Mouse (Mus musculus) kidney, postnatal 0 days (tissue): ENCODE results near the gene Arf5. TPM values are rescaled to one million over a fixed set of nuclear protein-coding genes. Genes with fewer than 3 reads are reported as not detected.

Source experiments
- ATAC-seq: fragments of 200-750 bp; cut with Nextera tagmentation; replicated peaks from 2 replicates; pipeline ENCODE4 v1.8.0; 2017; ENCODE audit warnings: low read depth, moderate number of reproducible peaks, moderate TSS enrichment, moderate library complexity; ENCODE audit not compliant: low FRiP score
- DNase-seq: peaks from one replicate; pipeline ENCODE4 v3.0.0-alpha.2; 2016; ENCODE audit warnings: low spot score
- H3K27ac ChIP-seq: fragments of 300-500 bp; sonication (generic); 2 replicates; pipeline ENCODE4 v1.5.1; 2014; ENCODE audit warnings: mild to moderate bottlenecking
- H3K27me3 ChIP-seq: fragments of 300-500 bp; sonication (generic); 2 replicates; pipeline ENCODE4 v1.6.1; 2014; ENCODE audit warnings: low read length, mixed read lengths; ENCODE audit not compliant: insufficient read depth
- H3K36me3 ChIP-seq: fragments of 300-500 bp; sonication (generic); 2 replicates; pipeline ENCODE4 v1.6.1; 2014; ENCODE audit warnings: low read length, mixed read lengths; ENCODE audit not compliant: insufficient read depth
- H3K4me1 ChIP-seq: fragments of 300-500 bp; sonication (generic); replicated peaks from 2 replicates; pipeline ENCODE4 v1.6.1; 2014; ENCODE audit warnings: antibody characterized with exemption, low read length, mixed read lengths; ENCODE audit not compliant: insufficient read depth
- H3K4me2 ChIP-seq: fragments of 300-500 bp; sonication (generic); 2 replicates; pipeline ENCODE4 v1.6.1; 2014; ENCODE audit warnings: mild to moderate bottlenecking, low read length, moderate library complexity, mixed read lengths
- H3K4me3 ChIP-seq: fragments of 300-500 bp; sonication (generic); replicated peaks from 2 replicates; pipeline ENCODE4 v1.5.1; 2014; ENCODE audit warnings: low read depth, low read length
- H3K9ac ChIP-seq: fragments of 300-500 bp; sonication (generic); 2 replicates; pipeline ENCODE4 v1.6.1; 2014; ENCODE audit warnings: low read depth, low read length
- H3K9me3 ChIP-seq: fragments of 300-500 bp; sonication (generic); replicated peaks from 2 replicates; pipeline ENCODE4 v1.6.1; 2016; ENCODE audit warnings: low read length, inconsistent platforms, mixed read lengths
- CTCF ChIP-seq: IDR thresholded peaks from 2 replicates; pipeline ENCODE4 v1.5.1; 2016; ENCODE audit warnings: antibody characterized with exemption, low read depth, mild to moderate bottlenecking, moderate library complexity
- WGBS: fragments of 180-500 bp; shearing (Covaris S2); extraction: QIAGEN DNeasy Blood & Tissue Kit; methylation state at CpG from one replicate; pipeline ENCODE4 v1.1.7; 2014; 5-methylcytosine and 5-hydroxymethylcytosine counted together
- polyA plus RNA-seq: library from polyadenylated mRNA; unstranded; fragments of >200 nt; fragmentation: Nextera tagmentation; extraction: Ambion mirVana; gene quantifications from 2 replicates; pipeline ENCODE4 v1.2.1, GENCODE M21; 2015

Arf5 gene
- polyA plus RNA-seq = 330 and 338 TPM in 2 replicates

- H3K9me3 ChIP-seq = no peaks in the 10 kb centered on the region
- H3K27me3 ChIP-seq = no peaks in the 10 kb centered on the region
- ATAC-seq (peak; percentile 67), DNase-seq (peak; percentile 93)
- H3K4me1 ChIP-seq = peaks cover 24% of the 10 kb centered on the region
- H3K9ac ChIP-seq = peak within 1 kb of the TSS; percentile 97
- H3K27ac ChIP-seq = peak within 1 kb of the TSS; percentile 77
- H3K36me3 ChIP-seq = peaks cover 9% of the 10 kb centered on the region; the same call in 1 of the 2 replicates
- no peak for TF ChIP-seq CTCF
- H3K4me3 ChIP-seq = peak within 1 kb of the TSS; percentile 97
- peak within 1 kb of the TSS; percentile 78 for H3K4me2 ChIP-seq
- under 1% methylated on average over 41 of the region's 42 CpGs for WGBS
Measured at GRCm38 (mm10) chr6:28423313-28423712, at the start of gene Arf5. TSS of gene Arf5 (plus strand) at chr6:28423560.

- Histone ChIP-seq H3K27me3 (no peaks in the 10 kb centered on the region), H3K27ac (no peak overlapping the region), H3K9ac (no peak overlapping the region), H3K4me1 (no peaks in the 10 kb centered on the region), H3K4me2 (no peak overlapping the region), H3K36me3 (no peaks in the 10 kb centered on the region), H3K9me3 (no peaks in the 10 kb centered on the region), H3K4me3 (no peak overlapping the region)
- 47% methylated on average over 4 of the region's 4 CpGs for WGBS
- ATAC-seq (no peak), DNase-seq (peak; percentile 12)
- peak; percentile 28; the same call in 1 of the 2 replicates for TF ChIP-seq CTCF
Measured at GRCm38 (mm10) chr6:28381983-28382382, 41.4 kb upstream of the Arf5 start.

GRCm38 (mm10) chr6:28385169-28385568 is 38.2 kb upstream of the Arf5 start:
- Histone ChIP-seq H3K4me3 (no peak overlapping the region), H3K4me2 (no peak overlapping the region), H3K27me3 (no peaks in the 10 kb centered on the region), H3K9me3 (no peaks in the 10 kb centered on the region), H3K36me3 (no peaks in the 10 kb centered on the region), H3K27ac (no peak overlapping the region), H3K9ac (no peak overlapping the region), H3K4me1 (no peaks in the 10 kb centered on the region)
- ATAC-seq (no peak), DNase-seq (no peak)
- 73% methylated on average over 3 of the region's 3 CpGs for WGBS
- TF ChIP-seq CTCF = no peak

GRCm38 (mm10) chr6:28389038-28389437 is 34.3 kb upstream of the Arf5 start:
- H3K36me3 ChIP-seq = no peaks in the 10 kb centered on the region
- H3K9ac ChIP-seq = no peak overlapping the region
- H3K4me1 ChIP-seq = no peaks in the 10 kb centered on the region
- no peak overlapping the region for H3K4me2 ChIP-seq
- no peaks in the 10 kb centered on the region for H3K9me3 ChIP-seq
- no peak overlapping the region for H3K4me3 ChIP-seq
- no peaks in the 10 kb centered on the region for H3K27me3 ChIP-seq
- ATAC-seq (no peak), DNase-seq (no peak)
- TF ChIP-seq CTCF = no peak
- no peak overlapping the region for H3K27ac ChIP-seq
- 80% methylated on average over 3 of the region's 3 CpGs for WGBS

- no peak for DNase-seq
- no peaks in the 10 kb centered on the region for H3K36me3 ChIP-seq
- no peak overlapping the region for H3K9ac ChIP-seq
- H3K4me3 ChIP-seq = no peak overlapping the region
- H3K4me1 ChIP-seq = no peaks in the 10 kb centered on the region
- WGBS = 40% methylated on average over 15 of the region's 15 CpGs
- H3K4me2 ChIP-seq = no peak overlapping the region
- H3K27me3 ChIP-seq = peaks cover 11% of the 10 kb centered on the region
- no peak for TF ChIP-seq CTCF
- no peak for ATAC-seq
- H3K27ac ChIP-seq = no peak overlapping the region
- H3K9me3 ChIP-seq = no peaks in the 10 kb centered on the region
Measured at GRCm38 (mm10) chr6:28396051-28396852, 27.1 kb upstream of the Arf5 start.

- ATAC-seq (no peak), DNase-seq (peak; percentile 56)
- Histone ChIP-seq H3K27ac (no peak overlapping the region), H3K27me3 (peaks cover 11% of the 10 kb centered on the region), H3K9me3 (no peaks in the 10 kb centered on the region), H3K9ac (no peak overlapping the region), H3K4me3 (peak overlapping the region; percentile 44), H3K36me3 (no peaks in the 10 kb centered on the region), H3K4me1 (no peaks in the 10 kb centered on the region), H3K4me2 (peak overlapping the region; percentile 81)
- 4% methylated on average over 19 of the region's 19 CpGs for WGBS
- TF ChIP-seq CTCF = no peak
Measured at GRCm38 (mm10) chr6:28396853-28397457, 26.4 kb upstream of the Arf5 start.
